Mouse (Mus musculus) left cerebral cortex, postnatal 14 days (tissue): Measurements from ENCODE around the gene Tmem184b. TPM values are rescaled to one million over a fixed set of nuclear protein-coding genes. Genes with fewer than 3 reads are reported as not detected.

Source experiments
- DNase-seq, 2 experiments: peaks; one replicate each; pipeline ENCODE4 v3.0.0; 2021 to 2022; ENCODE audit warnings: low spot score in 2 of 2, mixed read lengths in 1 of 2
- intact Hi-C: fragments of 180-260 bp; cut with DNase I; formaldehyde crosslinking; loops from one replicate; pipeline ENCODE4 v1.15.1; 2025
- long read RNA-seq, 2 experiments: library from polyadenylated mRNA; stranded (forward); transcript quantifications; one replicate each; pipeline ENCODE4 v2.0.0; 2021
- total RNA-seq, 2 experiments: library from RNA; stranded (reverse); gene quantifications; 2 replicates each; pipeline ENCODE4 v1.2.3; 2021

The Tmem184b gene
- total RNA-seq, result 10 to 100 TPM; 56.2 to 56.8 TPM
- long read RNA-seq, experiment 1, transcript Tmem184b-204 (10 exons, 3,315 nt), result major isoform, 32 of 76 reads
- long read RNA-seq, experiment 1, partial matches to known transcripts, result 13 of 76 reads
- long read RNA-seq, experiment 1, other reads (novel, unspliced or antisense), result 27 of 76 reads
- long read RNA-seq, experiment 2, transcript Tmem184b-201 (9 exons, 3,627 nt), result minor isoform, 16 of 83 reads
- long read RNA-seq, experiment 2, transcript Tmem184b-204 (10 exons, 3,315 nt), result major isoform, 28 of 83 reads
- long read RNA-seq, experiment 2, partial matches to known transcripts, result 12 of 83 reads
- long read RNA-seq, experiment 2, other reads (novel, unspliced or antisense), result 27 of 83 reads

- intact Hi-C loops, result loop anchor here (5.0 kb wide), 2 partner anchors 39 to 64 kb away; no protein-coding TSS in a partner anchor
These were observed at the start of gene Tmem184b for GRCm38 (mm10) chr15:79402836-79403762. Gene Tmem184b (minus strand): TSS chr15:79403569.

DNA sequence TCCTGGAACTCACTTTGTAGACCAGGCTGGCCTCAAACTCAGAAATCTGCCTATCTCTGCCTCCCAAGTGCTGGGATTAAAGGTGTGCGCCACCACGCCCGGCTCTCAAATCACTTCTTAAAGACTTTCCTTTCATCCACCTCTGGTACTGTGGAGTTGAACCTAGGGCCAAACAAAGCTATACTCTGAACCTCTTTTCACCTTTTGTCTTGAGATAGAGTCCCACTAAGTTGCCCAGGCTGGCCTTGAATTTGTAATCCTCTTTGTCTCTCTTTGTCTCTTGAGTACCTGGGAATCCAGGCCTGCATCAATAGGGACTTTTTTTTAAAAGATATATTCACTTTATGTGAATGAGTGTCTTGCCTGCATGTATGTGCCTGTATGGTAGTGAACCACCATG, 44.7 kb upstream of the Tmem184b start:
- DNase-seq, result no peak
- intact Hi-C loops, result no loop called here

More at GRCm38 (mm10) chr15:79402836-79403762, at the start of gene Tmem184b:
- peak; percentile 74 to 89 for DNase-seq

GRCm38 (mm10) chr15:79445786-79446654, 42.7 kb upstream of the Tmem184b start:
- intact Hi-C loops, result no loop called here
- DNase-seq, result no peak

DNA sequence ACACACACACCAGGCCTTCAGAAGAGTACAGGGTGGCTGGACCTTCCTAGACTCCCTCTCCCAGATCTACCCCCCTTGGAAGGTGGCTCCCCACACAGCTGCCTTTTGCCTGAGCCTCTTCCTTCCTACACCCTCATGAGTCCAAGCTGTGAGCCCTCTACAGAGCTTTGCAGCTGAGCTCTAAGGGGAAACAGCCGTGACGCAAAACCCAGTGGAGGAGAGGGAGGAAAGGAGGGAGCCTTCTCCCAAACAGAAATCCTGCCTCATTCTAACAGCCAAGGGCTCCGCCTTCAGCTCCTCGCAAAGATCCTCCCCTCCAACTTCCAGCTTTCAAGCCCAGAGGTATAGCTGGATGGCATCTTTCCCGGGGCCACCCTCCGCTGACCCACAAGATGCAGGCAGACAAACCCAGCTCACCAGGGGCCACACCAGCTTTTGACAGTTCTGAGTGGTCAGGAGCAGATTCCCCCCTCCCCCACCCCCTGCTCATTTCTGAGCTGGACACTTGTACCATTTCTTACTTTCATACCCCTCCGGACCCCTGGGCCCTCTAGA, 40.6 kb upstream of the Tmem184b start:
- intact Hi-C loops, result loop anchor here (5.0 kb wide), 1 partner anchor 42 kb away; the partner anchor contains the start of gene Tmem184b
- DNase-seq, result peak in 1 of 2 experiments; percentile 70

DNA sequence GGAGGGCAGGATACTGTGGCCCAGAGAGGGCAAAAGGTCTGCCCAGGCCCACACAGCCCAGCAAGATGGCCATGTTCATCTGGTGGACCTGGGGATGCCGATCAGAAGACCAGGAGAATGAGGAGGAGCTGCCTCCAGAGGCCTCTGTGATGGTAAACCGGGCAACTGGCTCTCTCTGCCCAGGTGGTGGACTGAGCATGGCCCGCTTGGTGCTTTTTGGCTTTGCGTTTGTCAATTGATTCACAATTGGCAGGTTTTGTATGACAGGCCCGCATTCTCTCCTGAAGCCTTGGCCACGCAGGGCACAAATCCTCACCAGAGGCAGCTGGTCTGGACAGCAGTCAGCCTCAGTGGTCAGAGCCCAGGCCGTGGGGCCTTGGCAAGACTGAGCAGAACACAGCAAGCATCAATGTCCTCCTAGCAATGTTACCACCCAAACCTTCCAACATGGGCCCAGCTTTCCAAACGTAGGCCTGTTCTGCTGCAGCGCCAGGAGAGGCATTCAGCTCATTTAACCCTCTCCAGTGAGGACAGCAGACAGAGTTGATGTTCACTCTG, 39.7 kb upstream of the Tmem184b start:
- intact Hi-C loops, result loop anchor here (5.0 kb wide), 1 partner anchor 41 kb away; the partner anchor contains the start of gene Tmem184b
- DNase-seq, result no peak

GRCm38 (mm10) chr15:79442257-79442611, 38.9 kb upstream of the Tmem184b start:
- DNase-seq, result no peak
- intact Hi-C loops, result loop anchor here (5.0 kb wide), 1 partner anchor 40 kb away; the partner anchor contains the start of gene Tmem184b

DNA sequence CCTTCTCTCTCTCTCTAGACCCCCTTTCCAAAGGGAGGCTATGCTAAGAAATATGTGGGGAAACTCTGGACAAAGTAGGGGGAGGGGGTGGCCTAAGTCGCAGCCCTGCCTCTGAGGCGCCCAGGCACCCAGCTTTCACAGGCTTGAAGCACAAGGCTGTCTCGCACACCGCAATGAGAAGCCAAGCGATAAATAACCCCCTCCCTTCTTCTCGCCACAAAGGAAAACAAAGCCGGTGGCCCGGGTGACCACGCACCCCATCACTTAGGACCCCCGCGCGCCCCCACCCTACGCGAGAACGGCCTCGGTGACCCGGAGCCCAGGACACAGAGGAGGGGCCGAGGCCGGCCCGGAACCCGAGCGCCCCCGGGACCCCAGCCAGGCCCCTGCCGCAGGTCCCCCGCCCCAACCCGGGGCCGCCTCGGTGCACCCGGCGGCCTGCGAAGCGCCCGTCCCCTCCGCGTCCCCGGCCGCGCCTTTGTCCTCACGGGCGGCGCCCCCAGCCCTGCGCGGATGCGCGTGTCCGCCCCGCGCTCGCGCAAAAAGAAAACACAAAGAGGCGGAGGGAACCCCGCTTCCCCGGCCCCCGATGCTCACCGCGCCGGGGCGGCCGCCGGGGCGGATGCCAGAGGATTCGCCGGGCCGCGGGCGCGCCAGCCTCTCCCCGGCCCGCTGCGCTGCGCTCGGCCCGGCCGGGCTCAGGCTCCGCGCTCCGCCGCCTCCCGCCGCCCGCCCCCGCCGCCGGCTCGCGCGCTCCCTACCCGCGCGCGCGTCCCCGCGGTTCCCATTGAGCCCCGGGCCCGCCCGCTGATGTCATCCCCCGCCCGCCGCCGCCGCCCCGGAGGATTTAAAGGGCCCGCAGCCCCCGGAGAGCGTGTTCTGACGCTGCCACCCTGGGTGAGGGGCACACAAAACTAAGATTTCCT, 38.2 kb upstream of the Tmem184b start:
- peak in 1 of 2 experiments; percentile 84 for DNase-seq
- intact Hi-C loops, result loop anchor here (5.0 kb wide), 1 partner anchor 39 kb away; the partner anchor contains the start of gene Tmem184b

- intact Hi-C loops, result loop anchor here (5.0 kb wide), 1 partner anchor 38 kb away; the partner anchor contains the start of gene Tmem184b
- DNase-seq, result no peak
These were observed 37.4 kb upstream of the Tmem184b start for GRCm38 (mm10) chr15:79440651-79441330.

DNA sequence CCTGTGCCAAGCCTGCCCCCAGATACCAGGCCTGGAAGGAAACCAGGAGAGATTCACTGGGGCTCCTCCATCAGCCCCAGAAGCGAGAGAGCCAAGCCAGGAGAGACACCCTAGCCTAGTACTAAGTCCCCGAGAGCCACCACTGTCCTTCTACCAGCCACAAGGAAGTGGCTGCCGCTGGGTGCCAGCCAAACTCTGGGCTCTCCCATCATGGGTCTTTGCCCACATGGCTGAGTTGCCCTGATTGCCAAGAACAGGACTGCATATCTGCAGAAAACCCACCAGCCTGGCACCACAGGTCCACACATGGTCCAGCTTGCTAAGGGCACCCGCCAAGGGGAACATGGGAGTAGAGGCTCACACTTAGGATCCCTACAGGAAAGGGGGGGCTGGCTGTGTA, 36.9 kb upstream of the Tmem184b start:
- intact Hi-C loops, result loop anchor here (5.0 kb wide), 1 partner anchor 38 kb away; the partner anchor contains the start of gene Tmem184b
- DNase-seq, result peak; percentile 67 to 69

DNA sequence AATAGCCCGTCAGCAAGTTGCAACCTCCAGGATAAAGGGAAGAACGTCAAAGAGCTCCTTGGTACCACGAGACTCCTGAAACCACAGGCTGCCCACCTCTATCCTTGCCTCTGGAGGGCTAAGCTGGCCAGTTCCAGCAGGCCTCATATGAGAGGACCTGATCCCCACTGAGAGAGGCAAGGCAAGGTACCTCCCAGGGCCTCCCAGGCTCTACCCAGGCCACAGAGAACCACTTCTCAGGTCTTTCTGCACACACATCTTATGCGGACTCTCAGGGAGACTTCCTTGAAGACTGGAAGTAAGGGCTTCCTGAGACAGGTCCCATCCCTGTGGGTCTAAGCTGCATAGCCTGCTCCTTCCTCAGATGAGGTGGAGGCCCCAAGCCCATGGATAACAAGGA, 36.0 kb upstream of the Tmem184b start:
- no peak for DNase-seq
- intact Hi-C loops, result no loop called here

- intact Hi-C loops, result no loop called here
- DNase-seq, result no peak
These were observed 35.4 kb upstream of the Tmem184b start for GRCm38 (mm10) chr15:79438816-79439215.

- intact Hi-C loops, result no loop called here
- DNase-seq, result no peak
These were observed 34.9 kb upstream of the Tmem184b start for GRCm38 (mm10) chr15:79438209-79438810.

- intact Hi-C loops, result no loop called here
- DNase-seq, result no peak
These were observed 34.3 kb upstream of the Tmem184b start for GRCm38 (mm10) chr15:79437541-79438208.

DNA sequence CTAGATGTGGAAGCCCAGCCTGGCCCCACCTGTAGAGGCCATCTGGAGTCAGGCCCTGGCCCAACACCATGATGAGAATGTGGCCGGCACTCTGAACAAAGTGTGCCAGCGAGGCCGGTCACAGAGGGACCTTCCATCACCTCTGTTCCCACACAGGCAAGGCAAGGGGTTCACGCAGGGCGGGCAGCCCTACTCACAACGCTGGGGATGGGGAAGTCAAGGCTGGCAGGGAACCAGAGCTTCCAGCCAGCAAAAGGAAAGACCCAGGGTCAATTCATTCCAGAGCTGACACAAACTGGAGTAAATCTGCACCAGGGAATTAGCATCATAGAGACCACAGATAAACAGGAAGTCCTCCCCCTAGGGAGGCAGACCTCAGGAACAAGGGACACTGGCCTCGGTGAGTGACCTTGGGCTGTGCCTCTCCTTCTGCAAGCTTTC, 33.1 kb upstream of the Tmem184b start:
- intact Hi-C loops, result no loop called here

DNA sequence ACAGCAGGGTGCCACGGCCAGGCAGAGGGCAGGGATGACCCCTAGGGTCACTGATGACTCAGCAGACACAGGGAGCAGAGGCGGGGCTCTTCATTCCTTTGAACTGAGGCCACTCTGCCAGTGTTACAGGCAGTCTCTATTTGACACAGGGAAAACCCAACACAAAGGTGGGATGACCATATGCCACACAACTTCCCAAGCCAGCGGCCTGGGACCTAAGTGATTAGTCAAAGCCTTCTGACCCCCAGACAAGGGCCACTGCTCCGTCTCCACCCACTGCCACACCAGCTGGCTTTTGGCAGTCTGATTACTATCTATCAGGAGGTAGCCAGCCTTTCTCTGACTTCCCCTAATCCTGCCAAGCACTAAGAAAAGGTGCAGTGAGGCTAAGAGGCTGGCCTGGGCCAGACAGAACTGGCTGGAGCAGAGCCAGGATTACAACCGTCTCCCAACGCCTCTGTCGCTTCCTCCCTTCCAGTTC, 31.9 kb upstream of the Tmem184b start:
- DNase-seq, result peak; percentile 36 to 40
- intact Hi-C loops, result no loop called here

More for the DNA sequence above, 33.1 kb upstream of the Tmem184b start:
- no peak for DNase-seq

- DNase-seq, result peak; percentile 67 to 70
- intact Hi-C loops, result no loop called here
These were observed 29.5 kb upstream of the Tmem184b start for GRCm38 (mm10) chr15:79432892-79433291.
